ENCODE assay signal across 16 mouse cellular contexts in the genomic region with DNA sequence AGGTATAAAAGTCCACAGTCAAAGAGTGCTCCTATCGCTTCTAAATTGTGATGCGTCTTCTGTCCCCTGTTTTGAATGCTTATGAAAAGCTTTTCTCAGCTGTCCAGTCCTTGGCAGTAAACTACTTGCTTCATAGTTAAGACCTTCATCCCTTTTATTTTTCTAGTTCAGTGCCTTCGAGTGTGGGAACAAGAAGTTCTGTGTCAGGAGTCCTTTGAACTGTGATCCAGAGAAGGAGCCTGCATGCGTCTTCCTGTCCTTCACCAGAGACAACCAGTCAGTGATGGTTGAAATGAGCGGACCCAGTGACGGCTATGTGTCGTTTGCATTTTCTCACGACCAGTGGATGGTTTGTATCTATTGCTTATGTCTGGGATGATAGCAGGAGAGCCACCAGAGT. TPM values are rescaled to one million over a fixed set of nuclear protein-coding genes. Genes with fewer than 3 reads are reported as not detected.
A peak's percentile ranks its signal among the peaks of the same experiment; 100 is the strongest.
DNase-seq lines count a peak whose midpoint lies in the region; TF ChIP-seq lines count a peak whose summit lies in the region.
"Had no signal": no experiment of that assay in that cellular context is flagged by ENCODE, and none has a peak within 500 bp of the region (broad histone marks: within the 10 kb centered on the region; RNA-seq: fewer than 3 reads in every experiment).

No protein-coding gene starts in this region.

- H3K4me3 ChIP-seq in kidney, adult 2 months (ENCODE audit: insufficient read depth, low read depth, low read length): no peak overlapping the region

- 76% methylated on average over 8 of the region's 8 CpGs for WGBS in kidney, adult 2 months

- 0 out of 2 replicates have a peak, but pooled peaks cover 3% of the 10 kb centered on the region for H3K4me1 ChIP-seq in kidney, adult 2 months (ENCODE audit: control insufficient read depth, insufficient read depth, low read length)

- H3K27ac ChIP-seq in kidney, adult 2 months (ENCODE audit: insufficient read depth, low read depth, low read length): no peak overlapping the region

- peaks cover 7% of the 10 kb centered on the region for H3K36me3 ChIP-seq in kidney, adult 2 months (ENCODE audit: control insufficient read depth, insufficient read depth, low read length)

- peak; percentile 62 for DNase-seq in kidney, adult 2 months
- DNase-seq in kidney, adult 11 months: no peak
- DNase-seq in kidney, adult 9 months: peak; percentile 58
- DNase-seq in kidney, postnatal 25 days: no peak
- DNase-seq: adrenal gland, adult 2 months; adrenal gland, adult 8-10 months; adrenal gland, postnatal 10 days; adrenal gland, postnatal 14 days; adrenal gland, postnatal 25 days; adrenal gland, postnatal 36 days; B cell, adult 2 months; cerebellum, adult 11 months; cerebellum, adult 11-12 months; cerebellum, adult 18-20 months had no signal

- H3K27me3 ChIP-seq in kidney, adult 2 months (replicated peaks; ENCODE audit: control insufficient read depth, insufficient read depth, low read length): no peaks in the 10 kb centered on the region
- H3K27me3 ChIP-seq: CH12.LX, Patski had no signal

- TF ChIP-seq CTCF in kidney, adult 2 months (conservative IDR thresholded peaks at IDR 0.05; ENCODE audit: insufficient read depth, insufficient read length, low read depth, low read length): no peak

- no peak for TF ChIP-seq POLR2A in kidney, adult 2 months (IDR thresholded peaks at IDR 0.05; ENCODE audit: low read depth, low read length)

RNA-seq across cellular contexts. Expression of a gene that starts 25.7 kb away (rescaled TPM):
- polyA plus RNA-seq in kidney, adult 2 months (2012; rRNA removed): 49.7 and 62.7 TPM in 2 replicates

Comparison
In these comparisons a context has a peak if more than half of its experiments do, and no peak if none do; other contexts are left out.
1. DNase-seq: peak in kidney, adult 2 months (single experiment) and kidney, adult 9 months (single experiment); none in kidney, adult 11 months (single experiment) and kidney, postnatal 25 days (0 of 2).